ENCODE assay signal across 24 mouse cellular contexts in genomic region chr9:61269151-61269870, GRCm38 (mm10).
DNase-seq lines count a peak whose midpoint lies in the region; ATAC-seq and TF ChIP-seq lines count a peak whose summit lies in the region.
"Had no signal": no experiment of that assay in that cellular context is flagged by ENCODE, and none has a peak within 500 bp of the region (broad histone marks: within the 10 kb centered on the region; RNA-seq: fewer than 3 reads in every experiment).

No protein-coding gene starts in this region.

- no peak for TF ChIP-seq CTCF in brain, embryonic 14.5 days (IDR thresholded peaks at IDR 0.05; ENCODE audit: borderline replicate concordance, extremely low read depth, insufficient read depth, insufficient read length)

- no peak for ATAC-seq in forebrain, embryonic 14.5 days
- ATAC-seq in forebrain, embryonic 13.5 days, result no peak
- ATAC-seq: CD4-positive, CD25-positive, alpha-beta regulatory T cell, adult 4 months; forebrain, embryonic 16.5 days; intestine, embryonic 15.5 days; Patski had no signal

- WGBS in forebrain, embryonic 14.5 days, result 81% methylated on average over 5 of the region's 5 CpGs
- WGBS in forebrain, embryonic 13.5 days, result 85% methylated on average over 5 of the region's 5 CpGs
- 87% methylated on average over 5 of the region's 5 CpGs for WGBS in limb, embryonic 10.5 days

- H3K9me3 ChIP-seq in forebrain, embryonic 14.5 days (replicated peaks; ENCODE audit: control insufficient read depth, low read length), result peaks cover 6% of the 10 kb centered on the region; the same call in 1 of the 2 replicates
- peaks cover 7% of the 10 kb centered on the region; the same call in 1 of the 2 replicates for H3K9me3 ChIP-seq in forebrain, embryonic 13.5 days (replicated peaks)
- H3K9me3 ChIP-seq in limb, embryonic 10.5 days (replicated peaks), result no peaks in the 10 kb centered on the region
- H3K9me3 ChIP-seq: G1E; intestine, embryonic 15.5 days had no signal

- H3K4me3 ChIP-seq in forebrain, embryonic 14.5 days (ENCODE audit: low read depth, low read length), result no peak overlapping the region
- H3K4me3 ChIP-seq in forebrain, embryonic 13.5 days, result no peak overlapping the region
- no peak overlapping the region for H3K4me3 ChIP-seq in limb, embryonic 10.5 days
- H3K4me3 ChIP-seq: embryonic facial prominence, embryonic 10.5 days; gastrocnemius, adult 2 months; heart, embryonic 12.5 days; hindbrain, embryonic 10.5 days; intestine, embryonic 15.5 days had no signal

- no peaks in the 10 kb centered on the region for H3K27me3 ChIP-seq in forebrain, embryonic 14.5 days (replicated peaks; ENCODE audit: control insufficient read depth, insufficient read depth, low read length)
- H3K27me3 ChIP-seq in forebrain, embryonic 13.5 days, result peaks cover 16% of the 10 kb centered on the region; the same call in 1 of the 2 replicates
- peaks cover 63% of the 10 kb centered on the region for H3K27me3 ChIP-seq in limb, embryonic 10.5 days (ENCODE audit: low read depth, poor library complexity, severe bottlenecking)
- H3K27me3 ChIP-seq: Patski had no signal

- peaks cover 4% of the 10 kb centered on the region; the same call in 1 of the 2 replicates for H3K4me1 ChIP-seq in forebrain, embryonic 14.5 days (ENCODE audit: control insufficient read depth, insufficient read depth, low read length)
- H3K4me1 ChIP-seq in forebrain, embryonic 13.5 days, result peaks cover 5% of the 10 kb centered on the region
- H3K4me1 ChIP-seq in limb, embryonic 10.5 days, result no peaks in the 10 kb centered on the region
- H3K4me1 ChIP-seq: heart, embryonic 12.5 days; intestine, embryonic 15.5 days had no signal

- DNase-seq in forebrain, embryonic 14.5 days (ENCODE audit: low spot score), result peak; percentile 37
- peak; percentile 21 for DNase-seq in layer of hippocampus, adult 8-10 months (ENCODE audit: low spot score in 2 of 2)
- no peak for DNase-seq in layer of hippocampus, adult 9-10 months (ENCODE audit: low spot score)
- peak; percentile 84 for DNase-seq in 3T3-L1 (ENCODE audit: low read depth, low spot score)
- peak; percentile 60 for DNase-seq in brain, embryonic 14.5 days (ENCODE audit: low read depth)
- DNase-seq in c-Kit-positive CD71-positive TER-119-positive erythroid progenitor cells, embryonic 14.5 days (ENCODE audit: low spot score), result no peak
- DNase-seq in limb, embryonic 10.5 days (ENCODE audit: low spot score), result no peak
- DNase-seq: adrenal gland, adult 2 months; adrenal gland, postnatal 36 days; B cell, adult 2 months; cerebellum, adult 18-20 months; cerebellum, adult 9-11 months; gastrocnemius, adult 2 months; gastrocnemius, postnatal 25 days had no signal

- TF ChIP-seq POLR2A in brain, embryonic 14.5 days (IDR thresholded peaks at IDR 0.05; ENCODE audit: borderline replicate concordance, extremely low read depth, insufficient read depth, insufficient read length, poor library complexity, severe bottlenecking), result no peak

- H3K36me3 ChIP-seq in forebrain, embryonic 14.5 days (ENCODE audit: control insufficient read depth, insufficient read depth, low read length), result no peaks in the 10 kb centered on the region
- H3K36me3 ChIP-seq in forebrain, embryonic 13.5 days (ENCODE audit: poor library complexity, severe bottlenecking), result no peaks in the 10 kb centered on the region
- no peaks in the 10 kb centered on the region for H3K36me3 ChIP-seq in limb, embryonic 10.5 days
- H3K36me3 ChIP-seq: G1E; heart, embryonic 12.5 days; hindbrain, embryonic 10.5 days; intestine, embryonic 15.5 days had no signal

- H3K9ac ChIP-seq in forebrain, embryonic 14.5 days (ENCODE audit: low read length), result no peak overlapping the region
- no peak overlapping the region for H3K9ac ChIP-seq in forebrain, embryonic 13.5 days
- H3K9ac ChIP-seq: heart, embryonic 12.5 days; hindbrain, embryonic 14.5 days; intestine, embryonic 15.5 days had no signal

- H3K4me2 ChIP-seq in forebrain, embryonic 14.5 days (ENCODE audit: low read length), result no peak overlapping the region
- H3K4me2 ChIP-seq in forebrain, embryonic 13.5 days, result no peak overlapping the region
- H3K4me2 ChIP-seq: heart, embryonic 12.5 days; hindbrain, embryonic 14.5 days; intestine, embryonic 15.5 days had no signal

- no peak overlapping the region for H3K27ac ChIP-seq in forebrain, embryonic 14.5 days (ENCODE audit: low read depth, low read length)
- no peak overlapping the region for H3K27ac ChIP-seq in forebrain, embryonic 13.5 days
- no peak overlapping the region for H3K27ac ChIP-seq in limb, embryonic 10.5 days
- H3K27ac ChIP-seq: embryonic facial prominence, embryonic 10.5 days; gastrocnemius, adult 2 months; hindbrain, embryonic 10.5 days; hindbrain, embryonic 14.5 days; intestine, embryonic 15.5 days had no signal

Comparison
In these comparisons a context has a peak if more than half of its experiments do, and no peak if none do; other contexts are left out.
1. DNase-seq: peak in forebrain, embryonic 14.5 days (single experiment), layer of hippocampus, adult 8-10 months (2 of 2), 3T3-L1 (single experiment) and brain, embryonic 14.5 days (single experiment); none in layer of hippocampus, adult 9-10 months (single experiment), c-Kit-positive CD71-positive TER-119-positive erythroid progenitor cells, embryonic 14.5 days (single experiment) and limb, embryonic 10.5 days (single experiment).